Mouse (Mus musculus): Measurements from ENCODE around the gene Commd2.

Commd2 gene

DNA sequence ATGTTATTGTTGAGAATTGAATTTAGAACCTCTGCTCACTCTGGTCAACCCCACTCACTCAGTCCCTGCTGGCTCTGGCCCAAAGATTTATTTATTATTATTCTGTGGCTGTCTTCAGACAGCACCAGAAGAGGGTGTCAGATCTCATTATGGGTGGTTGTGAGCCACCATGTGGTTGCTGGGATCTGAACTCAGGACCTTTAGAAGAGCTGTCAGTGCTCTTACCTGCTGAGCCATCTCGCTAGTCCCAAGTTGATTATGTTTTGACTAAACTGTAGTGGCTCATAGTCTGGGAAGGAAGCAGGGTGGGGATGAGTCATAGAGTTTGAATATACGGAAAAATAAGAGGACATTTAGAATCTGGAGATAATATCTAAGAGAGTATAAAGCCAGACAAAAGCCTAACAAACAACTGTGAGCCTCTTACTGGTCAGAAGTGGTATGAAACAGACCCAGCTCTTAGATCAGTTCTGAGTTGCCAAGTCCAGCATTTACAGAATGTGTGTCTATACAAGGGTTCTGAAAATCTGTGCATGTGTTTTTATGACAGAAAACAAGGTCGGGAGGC lies 39.0 kb downstream of the Commd2 start:
- DNase-seq: no peak

DNA sequence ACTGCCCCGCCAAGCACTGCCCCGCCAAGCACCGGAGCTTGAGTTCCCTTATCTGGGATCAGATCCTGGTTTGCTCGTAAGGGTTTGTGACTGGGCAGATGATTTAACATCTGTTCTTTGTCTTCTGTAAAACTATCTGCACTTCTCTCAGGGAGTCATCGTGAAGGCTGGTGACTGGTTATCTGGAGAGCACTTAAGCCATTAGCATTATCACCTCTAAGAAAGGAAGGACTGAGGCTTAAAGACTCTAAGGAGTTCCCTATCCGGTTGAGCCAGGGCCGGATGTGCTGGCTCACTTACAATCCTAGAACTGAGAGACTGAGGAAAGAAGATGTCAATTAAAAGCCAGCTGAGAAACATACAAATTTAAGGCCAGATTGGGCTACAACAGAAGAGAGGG lies 39.7 kb downstream of the Commd2 start:
- no peak for DNase-seq

DNA sequence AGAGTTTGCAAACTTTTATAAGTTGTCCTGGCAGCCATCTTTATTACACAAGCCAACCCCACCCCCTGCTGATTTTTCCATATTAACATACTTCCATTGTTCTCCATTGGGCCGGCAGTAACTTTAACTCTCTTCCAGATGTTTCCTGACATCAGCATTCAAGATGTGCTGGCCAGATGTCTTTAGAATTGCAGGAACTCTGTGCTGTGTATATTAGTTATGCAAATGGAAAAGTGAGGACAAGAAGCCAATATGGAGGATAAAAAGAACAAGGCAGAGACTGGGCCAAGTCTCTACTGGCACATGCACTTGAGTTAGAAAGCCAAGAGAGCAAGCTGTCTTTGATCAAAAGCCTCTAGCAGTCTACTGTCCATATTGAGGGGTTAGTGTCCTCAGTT lies 46.9 kb downstream of the Commd2 start:
- no peak for DNase-seq

DNA sequence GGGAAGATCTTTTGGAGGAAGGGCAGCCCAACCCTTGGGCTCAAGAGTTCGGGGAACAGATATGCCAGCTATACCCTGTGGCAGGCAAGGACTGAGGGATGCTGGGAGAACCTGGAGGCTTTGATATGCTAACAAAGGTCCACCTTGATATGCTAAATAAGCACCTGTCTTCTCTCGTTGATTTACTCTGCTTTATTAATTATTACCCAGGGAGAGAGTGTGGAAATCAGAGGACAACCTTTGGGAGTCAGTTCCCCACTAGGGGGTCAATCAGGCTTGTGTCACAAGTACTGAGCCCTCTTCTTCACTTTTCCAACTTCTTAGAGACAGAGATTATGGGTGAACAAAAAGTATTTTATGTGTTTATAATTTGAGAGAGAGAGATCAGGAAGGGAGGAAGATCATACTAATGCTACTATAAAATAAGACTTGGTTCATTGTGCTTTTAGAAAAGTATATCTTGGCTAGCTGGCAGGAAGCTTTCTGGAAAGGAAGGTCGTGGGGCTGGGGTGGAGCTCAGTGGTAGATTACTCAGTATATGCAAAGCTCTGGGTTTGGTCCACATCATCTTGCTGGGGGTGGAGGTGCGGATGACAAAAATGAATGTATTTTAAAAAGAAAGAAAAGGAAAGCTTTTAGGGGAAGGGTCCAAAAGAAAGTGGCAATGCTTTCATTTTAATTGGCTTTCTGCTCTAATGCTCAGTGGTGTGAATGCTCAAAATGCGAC lies 47.5 kb downstream of the Commd2 start:
- no peak for DNase-seq

DNA sequence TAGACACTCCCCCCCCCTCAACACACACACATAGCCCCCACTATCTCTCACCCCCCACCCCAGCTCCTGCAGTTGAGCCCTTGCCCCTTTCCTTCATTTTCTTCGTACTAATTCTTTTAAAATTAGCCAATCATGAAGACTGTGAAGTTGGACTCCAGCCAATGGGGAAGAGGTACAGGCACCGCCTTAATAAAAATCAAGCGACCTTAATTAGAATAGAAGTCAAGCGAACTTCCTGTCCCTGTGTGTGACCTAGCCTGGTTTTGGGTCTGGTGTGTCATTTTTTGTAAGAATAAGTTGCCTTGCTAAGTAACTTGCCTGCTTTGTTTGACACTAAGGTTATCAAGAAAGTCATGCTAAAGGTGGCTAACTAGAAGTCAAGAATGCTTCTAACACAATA lies 48.9 kb downstream of the Commd2 start:
- DNase-seq: no peak

DNA sequence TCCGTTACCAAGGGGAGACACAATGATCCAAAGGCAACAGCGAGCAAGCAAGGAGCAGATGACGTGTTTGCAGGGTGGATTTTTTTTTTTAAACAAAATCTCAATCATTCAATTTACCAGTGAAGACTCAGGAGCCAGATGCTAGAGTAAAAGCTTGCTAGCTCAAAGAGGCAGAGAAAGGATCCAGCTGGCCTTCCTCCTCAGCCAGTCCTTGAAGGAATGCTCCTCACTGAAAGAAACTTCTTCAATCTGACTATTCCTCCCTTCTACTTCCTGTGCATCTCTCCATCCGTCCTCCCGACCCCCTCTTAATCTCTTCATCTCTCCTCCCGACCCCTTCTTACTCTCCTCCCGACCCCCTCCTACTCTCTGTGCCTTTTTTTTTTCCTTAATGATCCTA lies 54.9 kb downstream of the Commd2 start:
- no peak for DNase-seq

DNA sequence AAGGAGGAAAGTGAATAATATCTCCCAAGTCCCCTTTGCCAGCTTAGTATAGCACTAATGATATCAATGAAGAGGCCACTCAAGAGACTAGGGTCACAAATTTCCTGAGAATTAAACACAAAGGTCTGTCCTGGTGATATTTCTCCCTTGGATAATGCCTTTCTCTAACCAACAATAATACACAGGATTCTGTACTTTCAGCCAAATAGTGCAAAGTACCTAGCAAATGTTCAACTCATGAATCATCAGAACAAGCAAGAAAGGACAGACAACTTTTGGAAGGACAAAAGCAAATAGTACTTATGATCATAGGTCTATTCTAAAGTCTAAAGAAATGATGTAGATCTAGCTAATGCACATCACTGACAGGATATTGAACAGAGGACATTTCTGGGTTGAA lies 56.0 kb downstream of the Commd2 start:
- no peak for DNase-seq
